Mouse (Mus musculus) lung, embryonic 14.5 days (tissue): ENCODE measurements at regions not wholly inside any gene's neighbourhood (a gene's known extent, or its start where the extent isn't known, plus 50 kb on each side); places are given as distances from the start of the nearest gene placed in this dataset.

Source experiments
- ATAC-seq: fragments of 200-750 bp; cut with Nextera tagmentation; 2 replicates; pipeline ENCODE4 v1.8.0; 2017; ENCODE audit warnings: mild to moderate bottlenecking, moderate TSS enrichment, moderate library complexity; ENCODE audit not compliant: insufficient read depth
- DNase-seq: peaks from one replicate; pipeline ENCODE4 v3.0.0-alpha.2; 2015
- H3K27ac ChIP-seq: fragments of 300-500 bp; sonication (generic); 2 replicates; pipeline ENCODE4 v1.5.1; 2014; ENCODE audit warnings: low read depth, mild to moderate bottlenecking, moderate library complexity
- H3K27me3 ChIP-seq: fragments of 300-500 bp; sonication (generic); 2 replicates; pipeline ENCODE4 v1.6.1; 2014; ENCODE audit warnings: low read length, control low read depth; ENCODE audit not compliant: insufficient read depth
- H3K36me3 ChIP-seq: fragments of 300-500 bp; sonication (generic); 2 replicates; pipeline ENCODE4 v1.6.1; 2014; ENCODE audit warnings: control low read depth; ENCODE audit not compliant: insufficient read depth
- H3K4me1 ChIP-seq: fragments of 300-500 bp; sonication (generic); 2 replicates; pipeline ENCODE4 v1.6.1; 2014; ENCODE audit warnings: antibody characterized with exemption, control low read depth; ENCODE audit not compliant: insufficient read depth
- H3K4me2 ChIP-seq: fragments of 300-500 bp; sonication (generic); 2 replicates; pipeline ENCODE4 v1.6.1; 2014; ENCODE audit warnings: mild to moderate bottlenecking
- H3K4me3 ChIP-seq: fragments of 300-500 bp; sonication (generic); 2 replicates; pipeline ENCODE4 v1.5.1; 2014; ENCODE audit warnings: low read depth, low read length
- H3K9ac ChIP-seq: fragments of 300-500 bp; sonication (generic); 2 replicates; pipeline ENCODE4 v1.6.1; 2014
- H3K9me3 ChIP-seq: fragments of 300-500 bp; sonication (generic); 2 replicates; pipeline ENCODE4 v1.6.1; 2016; ENCODE audit warnings: low read depth, low read length, control low read depth
- CTCF ChIP-seq: IDR thresholded peaks from 2 replicates; pipeline ENCODE4 v1.5.1; 2016; ENCODE audit warnings: antibody characterized with exemption, low read depth
- WGBS: fragments of 180-500 bp; shearing (Covaris S2); extraction: QIAGEN DNeasy Blood & Tissue Kit; methylation state at CpG from one replicate; pipeline ENCODE4 v1.1.7; 2014; 5-methylcytosine and 5-hydroxymethylcytosine counted together

DNA sequence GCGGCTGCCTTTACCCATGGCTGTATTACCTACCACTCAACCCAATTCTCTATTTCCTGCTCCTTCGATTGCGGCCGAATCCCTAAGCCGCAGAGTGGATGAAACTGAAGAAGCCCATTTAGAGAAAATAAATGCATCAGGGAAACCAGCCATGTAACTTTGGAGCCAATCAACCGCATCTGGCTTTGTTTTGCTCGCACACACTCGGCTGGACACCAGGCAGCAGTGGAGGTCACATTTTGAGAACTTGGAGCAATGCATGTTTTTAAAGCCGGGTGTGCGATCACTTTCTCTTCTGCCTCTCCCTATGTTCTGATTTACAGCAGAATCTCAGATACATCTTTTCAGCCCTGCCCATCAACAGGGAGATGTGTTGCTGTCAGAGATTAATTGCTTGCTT, 433.7 kb upstream of the Jarid2 start:
- H3K4me3 ChIP-seq, result no peak overlapping the region
- no peaks in the 10 kb centered on the region for H3K27me3 ChIP-seq
- H3K9me3 ChIP-seq, result no peaks in the 10 kb centered on the region; the same call in 1 of the 2 replicates
- ATAC-seq (no peak), DNase-seq (no peak)
- 82% methylated on average over 10 of the region's 10 CpGs for WGBS
- no peak for TF ChIP-seq CTCF
- no peak overlapping the region for H3K9ac ChIP-seq
- no peak overlapping the region for H3K4me2 ChIP-seq
- no peaks in the 10 kb centered on the region for H3K4me1 ChIP-seq
- H3K27ac ChIP-seq, result no peak overlapping the region
- no peaks in the 10 kb centered on the region for H3K36me3 ChIP-seq

DNA sequence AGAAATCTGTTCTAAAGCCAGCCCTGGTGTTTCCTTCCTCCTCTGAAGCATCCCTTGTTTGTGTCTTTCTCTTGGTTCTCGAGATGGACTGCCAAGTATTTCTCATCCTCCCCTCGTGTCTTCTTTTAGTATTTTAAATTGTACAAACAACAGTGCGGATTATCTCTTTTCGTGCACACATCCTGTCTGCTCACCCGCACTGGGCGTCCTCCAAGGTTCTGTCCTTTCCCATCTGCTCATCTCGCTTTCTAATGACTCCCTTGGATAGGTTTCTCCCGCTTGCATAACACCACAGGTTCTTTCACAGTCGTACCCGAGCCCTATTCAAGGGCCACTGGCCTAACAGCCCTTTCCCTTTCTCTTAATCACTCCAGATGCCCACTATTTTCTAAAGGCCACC, 428.7 kb upstream of the Jarid2 start:
- no peak overlapping the region for H3K9ac ChIP-seq
- DNase-seq (no peak), ATAC-seq (no peak)
- no peaks in the 10 kb centered on the region for H3K36me3 ChIP-seq
- H3K4me1 ChIP-seq, result no peaks in the 10 kb centered on the region
- no peak overlapping the region for H3K4me2 ChIP-seq
- 70% methylated on average over 10 of the region's 10 CpGs for WGBS
- H3K4me3 ChIP-seq, result no peak overlapping the region
- TF ChIP-seq CTCF, result no peak
- no peaks in the 10 kb centered on the region for H3K27me3 ChIP-seq
- no peaks in the 10 kb centered on the region for H3K9me3 ChIP-seq
- no peak overlapping the region for H3K27ac ChIP-seq

DNA sequence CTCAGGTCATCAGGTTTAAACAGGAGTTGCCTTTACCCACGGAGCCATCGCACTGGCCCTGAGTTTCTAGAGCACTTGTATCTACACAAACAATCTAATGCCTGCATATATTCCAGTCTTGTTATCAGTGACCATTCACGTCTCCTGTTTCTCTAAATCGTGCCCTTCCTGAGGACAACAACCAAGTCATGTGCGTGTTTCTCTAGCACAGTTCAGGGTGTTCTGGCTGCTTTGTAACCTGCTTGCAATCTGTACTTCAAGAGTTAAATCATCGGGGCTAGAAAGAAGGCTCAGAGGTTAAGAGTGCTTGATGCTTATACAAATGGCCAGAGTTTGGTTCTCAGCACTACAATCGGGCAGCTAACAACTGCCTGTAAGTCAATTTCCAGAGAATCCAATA, 428.1 kb upstream of the Jarid2 start:
- no peak overlapping the region for H3K27ac ChIP-seq
- 65% methylated on average over 7 of the region's 7 CpGs for WGBS
- no peak for TF ChIP-seq CTCF
- ATAC-seq (no peak), DNase-seq (no peak)
- no peaks in the 10 kb centered on the region for H3K4me1 ChIP-seq
- no peak overlapping the region for H3K4me3 ChIP-seq
- no peaks in the 10 kb centered on the region for H3K9me3 ChIP-seq
- H3K36me3 ChIP-seq, result no peaks in the 10 kb centered on the region
- no peak overlapping the region for H3K9ac ChIP-seq
- H3K4me2 ChIP-seq, result no peak overlapping the region
- no peaks in the 10 kb centered on the region for H3K27me3 ChIP-seq

DNA sequence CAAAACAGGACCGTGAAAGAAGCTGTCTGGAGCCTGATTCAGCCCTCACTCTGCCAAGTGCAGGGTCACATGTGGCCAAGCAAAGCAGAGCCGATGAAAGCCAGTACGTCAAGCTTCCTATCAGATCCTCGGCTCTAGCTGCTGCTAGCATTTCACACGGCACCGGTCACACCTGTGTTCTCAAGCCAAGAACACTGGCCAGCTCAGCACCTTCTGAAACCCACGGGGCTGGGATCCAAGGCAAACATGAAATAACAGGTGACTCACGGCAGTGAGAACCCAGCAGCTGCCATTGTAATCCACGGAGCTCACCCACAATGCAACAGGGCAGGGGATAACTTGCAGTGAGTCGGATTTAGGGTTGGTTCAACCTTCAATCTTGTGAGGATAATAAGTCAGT, 427.3 kb upstream of the Jarid2 start:
- H3K36me3 ChIP-seq, result no peaks in the 10 kb centered on the region
- no peak overlapping the region for H3K4me2 ChIP-seq
- no peak overlapping the region for H3K4me3 ChIP-seq
- no peaks in the 10 kb centered on the region for H3K4me1 ChIP-seq
- DNase-seq (no peak), ATAC-seq (peak; percentile 35; the same call in 1 of the 2 replicates)
- no peak overlapping the region for H3K9ac ChIP-seq
- no peak overlapping the region for H3K27ac ChIP-seq
- no peak for TF ChIP-seq CTCF
- no peaks in the 10 kb centered on the region for H3K27me3 ChIP-seq
- no peaks in the 10 kb centered on the region for H3K9me3 ChIP-seq
- 51% methylated on average over 10 of the region's 10 CpGs for WGBS

DNA sequence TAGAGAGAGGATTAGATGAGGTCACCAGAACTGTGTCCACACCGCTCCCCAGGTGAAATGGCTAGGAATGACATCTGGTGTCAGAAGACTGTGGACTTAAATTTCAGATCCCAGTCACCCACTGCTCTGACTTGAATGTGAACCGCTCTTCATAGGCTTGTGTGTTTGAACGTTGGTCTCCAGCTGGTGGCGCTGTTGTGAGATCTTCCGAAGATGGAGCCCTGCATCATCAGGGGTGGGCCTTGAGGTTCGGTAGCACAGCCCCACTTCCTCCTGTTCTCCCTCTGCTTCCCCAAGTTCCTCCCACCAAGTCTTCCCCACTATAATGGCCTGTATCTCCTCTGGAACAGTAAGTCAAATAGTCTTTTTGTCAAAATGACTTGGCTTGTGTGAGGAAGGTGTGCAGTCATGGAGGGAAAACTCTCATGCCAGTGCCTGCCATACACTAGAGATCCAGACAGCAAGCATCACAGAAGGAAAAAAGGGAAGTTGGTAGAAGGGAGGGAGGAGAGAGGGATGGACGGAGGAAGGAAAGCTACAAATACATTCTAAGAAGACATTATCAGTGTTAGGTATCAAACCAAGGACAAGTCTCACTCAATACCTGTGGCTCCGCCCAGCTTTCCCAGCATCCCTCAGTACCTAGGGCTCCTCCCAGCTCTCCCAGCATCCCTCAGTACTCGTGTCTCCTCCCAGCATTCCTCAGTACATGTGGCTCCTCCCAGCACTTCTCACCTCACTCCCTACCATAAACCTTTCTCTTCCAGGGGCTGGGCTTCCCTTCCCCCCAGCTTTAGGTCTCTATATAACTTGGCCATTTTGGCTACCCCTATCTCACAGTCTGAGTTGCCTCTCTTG, 423.9 kb upstream of the Jarid2 start:
- no peaks in the 10 kb centered on the region for H3K36me3 ChIP-seq
- 75% methylated on average over 9 of the region's 9 CpGs for WGBS
- no peaks in the 10 kb centered on the region for H3K4me1 ChIP-seq
- H3K9ac ChIP-seq, result no peak overlapping the region
- no peaks in the 10 kb centered on the region for H3K9me3 ChIP-seq
- H3K4me2 ChIP-seq, result no peak overlapping the region
- no peak overlapping the region for H3K27ac ChIP-seq
- H3K4me3 ChIP-seq, result no peak overlapping the region
- DNase-seq, result peak; percentile 36
- no peaks in the 10 kb centered on the region for H3K27me3 ChIP-seq
- peak; percentile 25; the same call in 1 of the 2 replicates for TF ChIP-seq CTCF
- no peak for ATAC-seq

DNA sequence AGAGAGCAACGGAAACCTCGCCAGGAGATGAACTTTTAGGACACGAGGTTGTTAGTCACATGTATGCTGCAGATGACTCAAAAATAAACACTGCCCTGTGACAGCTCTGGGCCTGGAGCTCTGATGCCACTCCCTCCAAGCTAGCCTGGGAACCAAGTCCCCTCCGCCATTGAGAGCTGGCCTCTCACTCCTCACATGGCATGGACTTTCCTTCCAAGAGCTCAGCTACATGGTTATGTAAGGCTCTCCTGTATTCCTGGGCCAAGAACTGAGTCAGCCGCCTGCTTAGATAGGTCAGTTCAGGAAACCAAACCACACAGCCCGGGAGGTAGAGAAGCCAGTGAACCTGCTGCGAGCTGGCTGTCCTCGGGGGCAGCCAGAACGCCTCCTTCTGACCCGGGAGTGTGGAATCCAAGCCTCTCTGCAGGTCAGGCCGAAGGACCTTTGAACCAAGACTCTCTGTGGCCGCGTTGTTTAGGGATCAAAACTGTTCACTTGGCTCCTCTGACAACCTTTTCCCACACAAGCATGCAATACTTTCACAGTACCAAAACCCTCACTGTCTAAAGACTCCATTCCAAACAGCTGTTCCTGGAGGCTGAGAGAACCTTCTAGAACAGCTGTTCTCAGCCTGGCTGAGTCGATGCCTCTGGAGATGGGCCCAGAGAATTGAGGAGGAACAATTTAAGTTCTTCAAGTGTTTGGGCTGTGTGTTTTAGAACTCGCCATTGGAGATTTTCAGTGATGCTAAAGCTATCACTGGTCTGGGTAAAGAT, 422.8 kb upstream of the Jarid2 start:
- Histone ChIP-seq H3K9ac (no peak overlapping the region), H3K27me3 (no peaks in the 10 kb centered on the region), H3K9me3 (no peaks in the 10 kb centered on the region), H3K4me2 (no peak overlapping the region), H3K27ac (no peak overlapping the region), H3K4me3 (no peak overlapping the region), H3K4me1 (no peaks in the 10 kb centered on the region), H3K36me3 (no peaks in the 10 kb centered on the region)
- 77% methylated on average over 15 of the region's 15 CpGs for WGBS
- ATAC-seq (no peak), DNase-seq (no peak)
- TF ChIP-seq CTCF, result no peak

DNA sequence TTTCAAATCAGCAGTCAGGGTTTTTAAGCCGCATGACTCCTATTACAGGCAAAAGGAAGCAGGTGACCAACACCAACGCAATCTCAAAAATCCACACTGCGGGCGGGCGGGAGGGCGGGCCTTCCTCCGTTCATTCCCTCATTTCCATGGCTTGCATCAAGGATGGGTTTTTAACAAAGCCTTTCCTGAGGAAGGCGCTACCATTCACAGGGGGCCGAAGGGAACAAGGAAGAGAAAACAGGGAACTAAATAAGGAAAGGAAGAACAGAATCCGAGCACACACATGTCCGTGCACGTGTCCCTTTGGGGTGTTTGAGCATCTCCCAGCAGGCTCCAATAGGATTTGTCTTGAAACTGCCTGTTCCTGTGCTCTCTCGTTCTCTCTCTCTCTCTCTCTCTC, 421.0 kb upstream of the Jarid2 start:
- H3K4me1 ChIP-seq, result no peaks in the 10 kb centered on the region
- TF ChIP-seq CTCF, result no peak
- H3K4me3 ChIP-seq, result no peak overlapping the region
- H3K9me3 ChIP-seq, result no peaks in the 10 kb centered on the region
- no peak overlapping the region for H3K9ac ChIP-seq
- H3K27ac ChIP-seq, result no peak overlapping the region
- 66% methylated on average over 13 of the region's 13 CpGs for WGBS
- no peak for DNase-seq
- no peaks in the 10 kb centered on the region for H3K36me3 ChIP-seq
- no peak for ATAC-seq
- H3K27me3 ChIP-seq, result no peaks in the 10 kb centered on the region
- no peak overlapping the region for H3K4me2 ChIP-seq
